Mouse (Mus musculus) kidney, adult 2 months (tissue): ENCODE results near the gene Pcolce.

ENCODE experiments used
- CTCF ChIP-seq: fragments of 200-500 bp; conservative IDR thresholded peaks from 2 replicates; pipeline ENCODE4 v1.5.1; 2011; ENCODE audit warnings: low read depth, mild to moderate bottlenecking, control low read depth, low read length, moderate library complexity, mixed read lengths; ENCODE audit not compliant: insufficient read depth, insufficient read length
- POLR2A ChIP-seq: fragments of 200-500 bp; IDR thresholded peaks from one replicate; pipeline ENCODE4 v1.6.1; 2011; ENCODE audit warnings: low read depth, low read length, control low read depth

- TF ChIP-seq POLR2A, result no peak
- no peak for TF ChIP-seq CTCF
These were observed 1.8 kb upstream of the Pcolce start for GRCm38 (mm10) chr5:137615347-137615746.
